Mouse (Mus musculus) lung, postnatal 14 days (tissue): Measurements from ENCODE around the gene Pcdh15.
A peak's percentile ranks its signal among the peaks of the same experiment; 100 is the strongest.

ENCODE experiments used
- DNase-seq: peaks from one replicate; pipeline ENCODE4 v3.0.0; 2021

Pcdh15 gene

GRCm38 (mm10) chr10:74023091-74023490 lies 923.9 kb downstream of the Pcdh15 start:
- no peak for DNase-seq

GRCm38 (mm10) chr10:74053059-74053458 lies 953.9 kb downstream of the Pcdh15 start:
- no peak for DNase-seq

GRCm38 (mm10) chr10:74086653-74087052 lies 987.5 kb downstream of the Pcdh15 start:
- no peak for DNase-seq

GRCm38 (mm10) chr10:74098296-74098695 lies 999.2 kb downstream of the Pcdh15 start:
- DNase-seq = no peak

DNA sequence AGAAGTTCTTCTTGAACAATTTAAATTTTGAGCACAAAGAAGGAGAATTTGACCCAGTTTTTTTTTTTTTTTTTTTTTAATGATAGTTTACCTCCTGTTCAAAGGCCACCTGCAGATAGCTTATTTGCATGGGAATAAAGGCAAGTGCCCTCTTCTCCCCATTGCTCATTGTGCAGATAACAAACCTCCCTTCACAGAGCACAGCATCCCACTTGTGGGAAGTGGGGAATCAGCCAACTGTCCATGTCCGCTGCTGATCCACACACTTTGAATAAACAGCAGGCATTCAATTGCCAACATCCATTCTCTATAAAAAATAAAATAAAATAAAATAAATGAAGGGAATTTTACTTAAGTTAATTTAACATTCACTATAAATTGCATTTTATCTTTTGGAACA lies 1015.0 kb downstream of the Pcdh15 start:
- no peak for DNase-seq

- no peak for DNase-seq
Observed at GRCm38 (mm10) chr10:74116817-74117216, 1017.7 kb downstream of the Pcdh15 start.

DNA sequence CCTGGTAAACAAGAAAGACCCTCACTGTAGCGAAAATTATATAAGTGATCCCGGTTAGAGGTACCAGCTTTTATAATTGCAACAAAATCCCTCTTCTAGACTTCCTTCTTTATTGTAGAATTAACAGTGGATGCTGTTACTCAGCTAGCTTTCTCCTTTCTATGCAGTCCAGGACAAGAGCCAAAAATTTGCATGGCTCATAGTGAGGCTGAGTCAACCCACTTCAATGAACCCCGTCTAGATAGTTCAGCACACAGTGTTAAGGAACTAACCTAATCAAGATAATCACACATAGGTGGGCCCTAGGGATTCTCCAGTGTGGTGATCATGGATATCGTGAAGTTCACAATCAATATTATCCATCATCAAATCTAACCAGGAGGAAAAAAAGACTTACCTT lies 1024.3 kb downstream of the Pcdh15 start:
- DNase-seq = no peak

GRCm38 (mm10) chr10:74129192-74129591 lies 1030.0 kb downstream of the Pcdh15 start:
- DNase-seq = no peak

- DNase-seq = no peak
Observed at GRCm38 (mm10) chr10:74129665-74130064, 1030.5 kb downstream of the Pcdh15 start.

DNA sequence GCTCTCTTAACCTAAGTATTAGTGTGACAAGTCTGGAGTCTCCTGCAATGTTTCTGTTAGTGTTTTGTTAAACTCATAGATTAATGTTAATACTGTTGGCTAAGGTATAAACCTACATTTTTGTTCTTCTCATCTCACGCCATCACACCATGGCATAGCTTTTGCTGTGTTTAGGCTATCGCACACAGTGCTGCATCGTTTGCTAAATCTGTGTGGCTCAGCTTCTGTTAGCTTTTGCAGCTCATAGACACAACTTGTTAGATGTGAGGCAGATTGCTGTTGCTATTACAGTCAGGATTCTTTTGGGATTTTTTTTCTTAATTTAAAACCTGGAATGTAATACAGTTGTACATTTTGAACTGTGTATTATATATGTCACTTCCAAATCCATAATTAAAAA lies 1031.7 kb downstream of the Pcdh15 start:
- DNase-seq = no peak

DNA sequence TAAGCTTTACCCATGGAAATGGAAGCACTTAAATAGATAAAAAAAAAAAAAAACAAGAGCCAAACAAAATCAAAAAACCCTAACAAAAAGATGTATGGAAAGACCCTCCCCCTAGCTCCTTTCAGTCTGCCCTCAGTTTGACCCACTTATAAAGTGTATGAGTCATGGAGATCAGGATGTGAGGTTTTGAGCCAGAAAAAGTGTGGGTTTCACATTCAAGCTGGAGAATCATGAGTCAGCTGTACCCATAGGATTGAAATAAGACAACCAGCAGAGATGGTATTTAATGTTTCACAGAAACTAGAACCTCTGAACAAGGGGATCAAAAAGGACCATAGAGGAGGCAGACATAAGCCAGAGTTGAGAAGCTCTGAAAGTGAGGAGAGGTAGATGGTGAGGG lies 1048.8 kb downstream of the Pcdh15 start:
- no peak for DNase-seq

DNA sequence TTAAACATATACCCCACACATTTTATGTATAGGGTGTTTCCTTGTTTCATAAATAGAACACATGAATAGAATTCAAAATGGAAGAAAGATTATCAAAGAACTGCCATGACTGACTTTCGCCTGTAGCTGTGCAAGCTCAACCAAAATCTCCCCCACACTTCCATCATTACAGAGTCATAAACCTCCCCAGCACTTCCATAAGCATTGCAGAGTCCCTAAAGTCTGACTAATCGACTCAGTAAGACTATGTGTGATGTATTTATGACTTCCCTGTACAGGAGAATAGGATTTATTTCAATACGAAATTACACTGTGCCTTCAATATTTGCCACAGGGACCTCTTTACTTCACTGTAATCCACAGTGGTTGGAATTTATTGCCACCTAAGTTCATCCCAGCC lies 1082.8 kb downstream of the Pcdh15 start:
- DNase-seq = no peak

DNA sequence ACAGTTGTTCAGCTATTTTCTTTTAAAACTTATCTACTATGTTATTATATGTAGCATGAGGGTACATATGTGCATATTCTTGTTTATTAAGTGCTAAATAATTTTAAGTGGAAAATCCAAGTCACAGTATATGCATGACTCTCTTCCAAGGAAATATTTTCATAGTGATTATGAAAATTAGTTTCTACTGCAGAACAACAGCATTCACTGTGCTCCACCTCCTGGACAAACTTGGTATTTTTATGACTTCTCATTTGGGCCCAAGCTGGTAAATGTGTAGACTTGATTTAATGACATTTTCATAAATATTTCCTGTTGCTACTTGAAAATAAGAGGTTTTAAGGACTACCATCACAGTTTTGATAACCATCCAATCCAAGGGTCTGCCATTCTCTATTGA lies 1104.5 kb downstream of the Pcdh15 start:
- peak; percentile 1 for DNase-seq

- DNase-seq = no peak
Observed at GRCm38 (mm10) chr10:74217268-74217667, 1118.1 kb downstream of the Pcdh15 start.

DNA sequence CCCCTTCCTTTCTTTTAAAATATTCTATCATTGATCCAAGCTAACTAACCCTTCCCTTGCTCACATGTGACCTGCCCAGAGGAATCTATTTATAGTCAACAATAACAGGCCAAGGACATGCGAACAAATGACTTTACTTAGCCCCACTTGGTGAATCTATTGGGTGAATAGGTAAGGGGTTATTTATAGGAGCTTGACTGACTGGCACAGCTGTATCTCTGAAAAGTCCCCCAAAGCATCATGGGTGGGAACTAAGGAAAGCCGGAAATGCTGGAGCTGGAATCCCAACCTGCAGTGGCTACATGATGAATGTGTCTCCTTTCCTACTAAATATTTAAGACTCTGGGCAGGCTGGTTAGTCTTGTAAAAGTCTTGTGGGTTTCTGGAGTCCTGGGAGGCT lies 1121.3 kb downstream of the Pcdh15 start:
- no peak for DNase-seq

GRCm38 (mm10) chr10:74257716-74258446 lies 1158.7 kb downstream of the Pcdh15 start:
- DNase-seq = no peak

- no peak for DNase-seq
Observed at GRCm38 (mm10) chr10:74258639-74259038, 1159.5 kb downstream of the Pcdh15 start.

- no peak for DNase-seq
Observed at GRCm38 (mm10) chr10:74269637-74270269, 1170.6 kb downstream of the Pcdh15 start.

DNA sequence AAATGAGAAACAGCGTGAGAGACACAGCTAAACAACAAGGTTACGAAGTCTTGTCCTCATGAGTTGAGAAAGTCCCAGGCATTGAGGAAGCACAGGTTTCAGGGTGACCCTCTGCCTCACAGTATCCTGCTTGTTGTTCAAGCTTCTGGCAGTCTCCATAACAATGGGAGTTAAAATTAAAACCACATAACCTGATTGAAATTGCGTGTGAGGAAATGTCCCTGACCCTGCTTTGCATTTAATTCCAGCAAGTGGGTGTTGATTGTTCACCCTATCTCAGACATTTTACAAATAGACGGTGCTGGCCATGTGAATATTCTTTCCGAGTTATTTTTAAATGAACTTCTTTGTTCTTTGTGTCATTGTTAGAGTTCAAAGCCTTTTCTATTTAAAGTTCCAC lies 1171.8 kb downstream of the Pcdh15 start:
- no peak for DNase-seq

DNA sequence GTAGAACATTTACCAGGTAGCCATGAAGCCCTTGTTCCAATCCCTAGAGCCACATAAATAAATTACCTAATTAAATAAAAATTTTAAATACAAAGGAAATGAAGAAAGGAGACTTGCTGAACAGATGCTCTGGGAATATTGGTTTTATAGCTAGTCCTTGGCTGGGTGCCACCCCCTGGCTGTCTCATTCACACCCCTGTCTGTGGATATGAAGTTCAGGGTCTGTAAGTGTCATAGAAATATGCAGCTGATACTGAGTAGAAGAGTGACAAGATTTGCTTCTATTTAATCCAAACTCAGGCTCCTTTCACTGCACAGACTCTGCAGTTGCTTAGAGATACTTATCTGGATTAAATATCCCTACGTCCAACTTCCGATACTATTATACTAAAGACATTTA lies 1205.0 kb downstream of the Pcdh15 start:
- DNase-seq = no peak

- peak; percentile 14 for DNase-seq
Observed at GRCm38 (mm10) chr10:74305439-74306158, 1206.5 kb downstream of the Pcdh15 start.

DNA sequence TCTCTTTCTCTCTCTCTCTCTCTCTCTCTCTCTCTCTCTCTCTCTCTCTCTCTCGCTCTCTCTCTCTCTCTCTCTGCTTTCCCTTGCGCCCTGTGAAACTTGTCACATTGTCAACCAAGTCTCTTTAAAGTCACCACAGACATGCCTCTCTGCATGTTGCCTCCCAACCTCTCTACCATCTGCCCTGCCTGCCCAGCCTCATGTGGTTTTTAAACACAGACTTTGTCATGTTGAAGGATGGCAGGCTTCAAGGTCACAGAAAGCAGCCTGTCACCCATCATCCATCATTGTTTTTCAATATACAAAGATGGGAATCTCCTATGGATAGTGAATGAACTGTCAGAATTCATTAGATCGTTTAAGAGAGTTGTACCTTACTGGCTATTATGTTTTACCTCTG lies 1207.9 kb downstream of the Pcdh15 start:
- no peak for DNase-seq

GRCm38 (mm10) chr10:74316091-74316490 lies 1216.9 kb downstream of the Pcdh15 start:
- no peak for DNase-seq

- no peak for DNase-seq
Observed at GRCm38 (mm10) chr10:74335412-74335811, 1236.3 kb downstream of the Pcdh15 start.
